8 mouse cellular contexts compared by ENCODE assay signal in genomic region chr10:81058896-81059295, GRCm38 (mm10). TPM values are rescaled to one million over a fixed set of nuclear protein-coding genes. Genes with fewer than 3 reads are reported as not detected.
A peak's percentile ranks its signal among the peaks of the same experiment; 100 is the strongest.
DNase-seq lines count a peak whose midpoint lies in the region; ATAC-seq and TF ChIP-seq lines count a peak whose summit lies in the region.

No protein-coding gene starts in this region.

- peak overlapping the region; percentile 97 for H3K4me3 ChIP-seq in lung, embryonic 16.5 days (ENCODE audit: low read length)
- peak overlapping the region; percentile 81 for H3K4me3 ChIP-seq in forebrain, embryonic 13.5 days
- H3K4me3 ChIP-seq in limb, embryonic 14.5 days (replicated peaks; ENCODE audit: low read length), result peak overlapping the region; percentile 78
- peak overlapping the region; percentile 79 for H3K4me3 ChIP-seq in small intestine, adult 2 months (ENCODE audit: low read depth, low read length)

- H3K27me3 ChIP-seq in lung, embryonic 16.5 days (ENCODE audit: control insufficient read depth, insufficient read depth, low read depth, low read length), result no peaks in the 10 kb centered on the region
- H3K27me3 ChIP-seq in forebrain, embryonic 13.5 days, result no peaks in the 10 kb centered on the region
- H3K27me3 ChIP-seq in limb, embryonic 14.5 days (ENCODE audit: control insufficient read depth, insufficient read depth, low read length), result no peaks in the 10 kb centered on the region
- no peaks in the 10 kb centered on the region for H3K27me3 ChIP-seq in small intestine, adult 2 months (ENCODE audit: control insufficient read depth, insufficient read depth, low read length)

- H3K4me1 ChIP-seq in lung, embryonic 16.5 days (replicated peaks; ENCODE audit: control insufficient read depth, insufficient read depth, low read length), result peaks cover 9% of the 10 kb centered on the region
- peaks cover 35% of the 10 kb centered on the region for H3K4me1 ChIP-seq in forebrain, embryonic 13.5 days
- H3K4me1 ChIP-seq in limb, embryonic 14.5 days (ENCODE audit: control insufficient read depth, insufficient read depth, low read length), result peaks cover 9% of the 10 kb centered on the region
- peaks cover 6% of the 10 kb centered on the region for H3K4me1 ChIP-seq in small intestine, adult 2 months (ENCODE audit: control insufficient read depth, insufficient read depth, insufficient read length, low read length)

- 67% methylated on average over 6 of the region's 6 CpGs for WGBS in lung, embryonic 16.5 days
- WGBS in forebrain, embryonic 13.5 days, result 90% methylated on average over 6 of the region's 6 CpGs
- 83% methylated on average over 6 of the region's 6 CpGs for WGBS in limb, embryonic 14.5 days
- WGBS in small intestine, adult 2 months, result 48% methylated on average over 6 of the region's 6 CpGs

- H3K27ac ChIP-seq in lung, embryonic 16.5 days (ENCODE audit: low read length), result no peak overlapping the region
- H3K27ac ChIP-seq in forebrain, embryonic 13.5 days, result no peak overlapping the region
- no peak overlapping the region for H3K27ac ChIP-seq in limb, embryonic 14.5 days (replicated peaks; ENCODE audit: low read depth, low read length)
- H3K27ac ChIP-seq in small intestine, adult 2 months (ENCODE audit: insufficient read depth, low read depth, low read length), result no peak overlapping the region

- H3K36me3 ChIP-seq in lung, embryonic 16.5 days (ENCODE audit: control insufficient read depth, insufficient read depth, low read length), result no peaks in the 10 kb centered on the region
- peaks cover 11% of the 10 kb centered on the region; the same call in 1 of the 2 replicates for H3K36me3 ChIP-seq in forebrain, embryonic 13.5 days (ENCODE audit: poor library complexity, severe bottlenecking)
- H3K36me3 ChIP-seq in limb, embryonic 14.5 days (ENCODE audit: control insufficient read depth, insufficient read depth, low read length), result peaks cover 10% of the 10 kb centered on the region
- no peaks in the 10 kb centered on the region for H3K36me3 ChIP-seq in small intestine, adult 2 months (ENCODE audit: control insufficient read depth, insufficient read depth, low read length)

- no peak for ATAC-seq in lung, embryonic 16.5 days (ENCODE audit: low read depth)
- ATAC-seq in forebrain, embryonic 13.5 days, result no peak
- no peak for ATAC-seq in limb, embryonic 14.5 days (ENCODE audit: low FRiP score, low read depth)
- ATAC-seq in inflammation-experienced regulatory T-cells, adult 6 months, result no peak

- no peak for TF ChIP-seq POLR2A in limb, embryonic 14.5 days (IDR thresholded peaks at IDR 0.05; ENCODE audit: borderline replicate concordance, extremely low read depth, insufficient read depth, insufficient read length)
- TF ChIP-seq POLR2A in small intestine, adult 2 months (IDR thresholded peaks at IDR 0.05; ENCODE audit: low read depth, low read length), result no peak

- no peaks in the 10 kb centered on the region for H3K9me3 ChIP-seq in lung, embryonic 16.5 days (ENCODE audit: control insufficient read depth, low read length)
- H3K9me3 ChIP-seq in forebrain, embryonic 13.5 days (replicated peaks), result no peaks in the 10 kb centered on the region
- no peaks in the 10 kb centered on the region for H3K9me3 ChIP-seq in limb, embryonic 14.5 days (ENCODE audit: control insufficient read depth, low read length)

- H3K9ac ChIP-seq in lung, embryonic 16.5 days (ENCODE audit: low read length), result peak overlapping the region; percentile 94
- H3K9ac ChIP-seq in forebrain, embryonic 13.5 days, result peak overlapping the region; percentile 87
- peak overlapping the region; percentile 71 for H3K9ac ChIP-seq in limb, embryonic 14.5 days (ENCODE audit: low read depth, low read length, severe bottlenecking)

- peak overlapping the region; percentile 95 for H3K4me2 ChIP-seq in lung, embryonic 16.5 days (ENCODE audit: low read depth, low read length)
- H3K4me2 ChIP-seq in forebrain, embryonic 13.5 days, result peak overlapping the region; percentile 93
- peak overlapping the region; percentile 95 for H3K4me2 ChIP-seq in limb, embryonic 14.5 days (replicated peaks; ENCODE audit: low read depth, low read length, severe bottlenecking)

- no peak for TF ChIP-seq CTCF in small intestine, adult 2 months (IDR thresholded peaks at IDR 0.05; ENCODE audit: extremely low read depth, insufficient read length, insufficient replicate concordance, low read depth, low read length)

- DNase-seq in lung, postnatal 4 days, result no peak
- no peak for DNase-seq in limb, embryonic 14.5 days (ENCODE audit: low spot score)
- DNase-seq in testis, postnatal 14 days (ENCODE audit: low spot score), result no peak
- DNase-seq in adrenal gland, adult 2 months, result no peak

RNA-seq across cellular contexts. Expression of gene Sgta, which starts 1.1 kb away (rescaled TPM):
- polyA plus RNA-seq in lung, embryonic 16.5 days (2015; fragmentation: Nextera tagmentation; extraction: Ambion mirVana), result 183 and 187 TPM in 2 replicates
- polyA plus RNA-seq in forebrain, embryonic 13.5 days (2015; fragmentation: Nextera tagmentation; extraction: Ambion mirVana), result 273 and 305 TPM in 2 replicates
- 205 and 263 TPM in 2 replicates for polyA plus RNA-seq in limb, embryonic 14.5 days (2012; rRNA removed)
- 176 and 192 TPM in 2 replicates for polyA plus RNA-seq in limb, embryonic 14.5 days (2014; fragmentation: Nextera tagmentation; extraction: Ambion mirVana)
- polyA plus RNA-seq in small intestine, adult 2 months (2012; rRNA removed), result 116 and 222 TPM in 2 replicates
- total RNA-seq in adrenal gland, adult 2 months (2021), result 100 to 1,000 TPM; 198 to 288 TPM
- polyA plus RNA-seq in adrenal gland, adult 2 months (2012; rRNA removed), result 495 and 554 TPM in 2 replicates
- polyA plus RNA-seq in inflammation-experienced regulatory T-cells, adult 6 months (2017; shearing (Covaris generic)), result 10 to 100 TPM; 66.4 to 86.5 (median 71.0) TPM

RNA-seq across cellular contexts. Expression of gene Thop1, which starts 10.9 kb away (rescaled TPM):
- 44.2 and 45.0 TPM in 2 replicates for polyA plus RNA-seq in lung, embryonic 16.5 days (2015; fragmentation: Nextera tagmentation; extraction: Ambion mirVana)
- 55.8 and 60.5 TPM in 2 replicates for polyA plus RNA-seq in forebrain, embryonic 13.5 days (2015; fragmentation: Nextera tagmentation; extraction: Ambion mirVana)
- 79.0 and 93.4 TPM in 2 replicates for polyA plus RNA-seq in limb, embryonic 14.5 days (2012; rRNA removed)
- polyA plus RNA-seq in limb, embryonic 14.5 days (2014; fragmentation: Nextera tagmentation; extraction: Ambion mirVana), result 52.4 and 54.1 TPM in 2 replicates
- polyA plus RNA-seq in small intestine, adult 2 months (2012; rRNA removed), result 26.5 and 33.3 TPM in 2 replicates
- total RNA-seq in adrenal gland, adult 2 months (2021), result 10 to 100 TPM; 40.5 to 77.9 TPM
- 75.0 and 95.7 TPM in 2 replicates for polyA plus RNA-seq in adrenal gland, adult 2 months (2012; rRNA removed)
- polyA plus RNA-seq in inflammation-experienced regulatory T-cells, adult 6 months (2017; shearing (Covaris generic)), result 1 to 10 TPM; 1.9 to 2.7 (median 2.5) TPM

RNA-seq across cellular contexts. Expression of gene Slc39a3, which starts 21.7 kb away (rescaled TPM):
- 19.4 and 20.8 TPM in 2 replicates for polyA plus RNA-seq in lung, embryonic 16.5 days (2015; fragmentation: Nextera tagmentation; extraction: Ambion mirVana)
- 33.4 and 37.8 TPM in 2 replicates for polyA plus RNA-seq in forebrain, embryonic 13.5 days (2015; fragmentation: Nextera tagmentation; extraction: Ambion mirVana)
- polyA plus RNA-seq in limb, embryonic 14.5 days (2012; rRNA removed), result 25.9 and 33.0 TPM in 2 replicates
- 12.8 and 14.8 TPM in 2 replicates for polyA plus RNA-seq in limb, embryonic 14.5 days (2014; fragmentation: Nextera tagmentation; extraction: Ambion mirVana)
- 19.3 and 31.6 TPM in 2 replicates for polyA plus RNA-seq in small intestine, adult 2 months (2012; rRNA removed)
- total RNA-seq in adrenal gland, adult 2 months (2021), result 10 to 100 TPM; 50.9 to 53.0 TPM
- polyA plus RNA-seq in adrenal gland, adult 2 months (2012; rRNA removed), result 121 and 154 TPM in 2 replicates
- polyA plus RNA-seq in inflammation-experienced regulatory T-cells, adult 6 months (2017; shearing (Covaris generic)), result 1 to 10 TPM; 2.4 to 5.0 (median 2.7) TPM

RNA-seq across cellular contexts. Expression of gene Diras1, which starts 33.4 kb away (rescaled TPM):
- 0.11 and 0.72 TPM in 2 replicates for polyA plus RNA-seq in lung, embryonic 16.5 days (2015; fragmentation: Nextera tagmentation; extraction: Ambion mirVana)
- 13.4 and 15.0 TPM in 2 replicates for polyA plus RNA-seq in forebrain, embryonic 13.5 days (2015; fragmentation: Nextera tagmentation; extraction: Ambion mirVana)
- 0.13 and 0.20 TPM in 2 replicates for polyA plus RNA-seq in limb, embryonic 14.5 days (2012; rRNA removed)
- not detected in 2 replicates for polyA plus RNA-seq in limb, embryonic 14.5 days (2014; fragmentation: Nextera tagmentation; extraction: Ambion mirVana)
- 0.32 and 0.38 TPM in 2 replicates for polyA plus RNA-seq in small intestine, adult 2 months (2012; rRNA removed)
- total RNA-seq in adrenal gland, adult 2 months (2021), result 1 to 10 TPM; 1.4 to 3.6 TPM
- polyA plus RNA-seq in adrenal gland, adult 2 months (2012; rRNA removed), result 2.1 and 2.4 TPM in 2 replicates
- not detected for polyA plus RNA-seq in inflammation-experienced regulatory T-cells, adult 6 months (2017; shearing (Covaris generic))

RNA-seq across cellular contexts. Expression of gene Creb3l3, which starts 39.8 kb away (rescaled TPM):
- polyA plus RNA-seq in lung, embryonic 16.5 days (2015; fragmentation: Nextera tagmentation; extraction: Ambion mirVana), result 0.34 and 1.0 TPM in 2 replicates
- polyA plus RNA-seq in forebrain, embryonic 13.5 days (2015; fragmentation: Nextera tagmentation; extraction: Ambion mirVana), result 0.30 and 0.42 TPM in 2 replicates
- polyA plus RNA-seq in limb, embryonic 14.5 days (2012; rRNA removed), result 0.44 and 0.54 TPM in 2 replicates
- polyA plus RNA-seq in limb, embryonic 14.5 days (2014; fragmentation: Nextera tagmentation; extraction: Ambion mirVana), result 0.58 and 0.74 TPM in 2 replicates
- polyA plus RNA-seq in small intestine, adult 2 months (2012; rRNA removed), result 163 and 498 TPM in 2 replicates
- under 1 TPM; 0.59 to 0.86 TPM for total RNA-seq in adrenal gland, adult 2 months (2021)
- polyA plus RNA-seq in adrenal gland, adult 2 months (2012; rRNA removed), result 0.39 and 0.89 TPM in 2 replicates
- not detected for polyA plus RNA-seq in inflammation-experienced regulatory T-cells, adult 6 months (2017; shearing (Covaris generic))
